ENCODE assay signal across 8 mouse cellular contexts in the genomic region with DNA sequence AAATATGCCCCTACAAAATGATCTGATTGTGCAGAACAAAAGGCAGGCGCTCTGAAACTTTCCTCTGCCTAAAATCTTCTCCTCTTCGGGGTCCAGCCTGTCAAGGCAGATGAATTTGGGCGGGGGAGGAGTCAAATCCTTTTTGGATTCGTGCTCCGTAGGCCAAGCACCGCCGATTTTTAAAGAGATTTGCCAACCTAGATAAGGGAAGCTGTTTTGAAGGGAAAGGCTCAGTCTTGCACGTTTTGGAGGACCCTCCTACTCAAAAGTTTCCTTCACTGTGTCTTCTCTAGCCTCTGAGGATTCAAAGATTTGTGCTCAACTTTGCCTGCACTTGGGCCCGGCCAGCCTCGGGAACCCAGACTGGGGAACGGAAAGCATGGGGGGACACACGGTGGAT. TPM values are rescaled to one million over a fixed set of nuclear protein-coding genes. Genes with fewer than 3 reads are reported as not detected.
DNase-seq lines count a peak whose midpoint lies in the region; ATAC-seq and TF ChIP-seq lines count a peak whose summit lies in the region.

No protein-coding gene starts in this region.

- H3K4me3 ChIP-seq in lung, adult 2 months (replicated peaks; ENCODE audit: extremely low read depth, low read depth, low read length), result peak overlapping the region; percentile 49
- peak overlapping the region; percentile 42 for H3K4me3 ChIP-seq in forebrain, embryonic 12.5 days (replicated peaks)
- peak overlapping the region; percentile 47 for H3K4me3 ChIP-seq in neural tube, embryonic 15.5 days (replicated peaks)

- H3K9me3 ChIP-seq in forebrain, embryonic 12.5 days, result no peaks in the 10 kb centered on the region
- no peaks in the 10 kb centered on the region for H3K9me3 ChIP-seq in neural tube, embryonic 15.5 days (replicated peaks)

- DNase-seq in lung, adult 2 months, result no peak
- no peak for DNase-seq in lung, postnatal 4 days
- peak; percentile 5 for DNase-seq in kidney, postnatal 14 days
- no peak for DNase-seq in c-Kit-positive CD71-positive TER-119-positive erythroid progenitor cells, embryonic 14.5 days (ENCODE audit: low spot score)
- no peak for DNase-seq in B cell, adult 2 months
- no peak for DNase-seq in right cerebral cortex, postnatal 14 days

- H3K27me3 ChIP-seq in forebrain, embryonic 12.5 days, result peaks cover 29% of the 10 kb centered on the region
- peaks cover 16% of the 10 kb centered on the region; the same call in 1 of the 2 replicates for H3K27me3 ChIP-seq in neural tube, embryonic 15.5 days (replicated peaks)

- no peaks in the 10 kb centered on the region for H3K36me3 ChIP-seq in forebrain, embryonic 12.5 days (replicated peaks)
- no peaks in the 10 kb centered on the region for H3K36me3 ChIP-seq in neural tube, embryonic 15.5 days

- 30% methylated on average over 12 of the region's 12 CpGs for WGBS in lung, adult 2 months
- 27% methylated on average over 12 of the region's 12 CpGs for WGBS in forebrain, embryonic 12.5 days
- 21% methylated on average over 12 of the region's 12 CpGs for WGBS in neural tube, embryonic 15.5 days

- TF ChIP-seq CTCF in lung, adult 2 months (IDR thresholded peaks at IDR 0.05; ENCODE audit: insufficient read depth, low read length), result no peak

- ATAC-seq in forebrain, embryonic 12.5 days (ENCODE audit: low FRiP score), result no peak
- no peak for ATAC-seq in neural tube, embryonic 15.5 days (ENCODE audit: low FRiP score)

- no peak overlapping the region for H3K9ac ChIP-seq in forebrain, embryonic 12.5 days
- H3K9ac ChIP-seq in neural tube, embryonic 15.5 days (replicated peaks), result 0 out of 2 replicates have a peak overlapping the region, but pooled peaks have one; percentile 28

- no peak for TF ChIP-seq POLR2A in lung, adult 2 months (IDR thresholded peaks at IDR 0.05; ENCODE audit: borderline replicate concordance, extremely low read depth, low read depth, low read length)

- H3K4me1 ChIP-seq in lung, adult 2 months (ENCODE audit: control insufficient read depth, insufficient read depth, low read length), result no peaks in the 10 kb centered on the region
- peaks cover 18% of the 10 kb centered on the region for H3K4me1 ChIP-seq in forebrain, embryonic 12.5 days
- H3K4me1 ChIP-seq in neural tube, embryonic 15.5 days, result 0 out of 2 replicates have a peak, but pooled peaks cover 13% of the 10 kb centered on the region

- no peak overlapping the region for H3K27ac ChIP-seq in forebrain, embryonic 12.5 days
- no peak overlapping the region; the same call in 1 of the 2 replicates for H3K27ac ChIP-seq in neural tube, embryonic 15.5 days (replicated peaks)

- H3K4me2 ChIP-seq in forebrain, embryonic 12.5 days, result peak overlapping the region; percentile 72
- H3K4me2 ChIP-seq in neural tube, embryonic 15.5 days, result peak overlapping the region; percentile 84

RNA-seq across cellular contexts. Expression of gene Gpc3, which starts 0.9 kb away (rescaled TPM):
- 149 and 172 TPM in 2 replicates for polyA plus RNA-seq in lung, adult 2 months (2012; rRNA removed)
- 92.0 and 116 TPM in 2 replicates for polyA plus RNA-seq in forebrain, embryonic 12.5 days (2016; fragmentation: Nextera tagmentation; extraction: Ambion mirVana)
- polyA plus RNA-seq in neural tube, embryonic 15.5 days (2015; fragmentation: Nextera tagmentation; extraction: Ambion mirVana), result 86.6 and 128 TPM in 2 replicates
